Mouse (Mus musculus): ENCODE results near the gene Cacng5. TPM values are rescaled to one million over a fixed set of nuclear protein-coding genes. Genes with fewer than 3 reads are reported as not detected.

Gene Cacng5
- polyA plus RNA-seq, 1 experiment from 2014 or later, result 2.9 TPM

- ATAC-seq (no peak), DNase-seq (ENCODE audit: low spot score) (peak; percentile 76)
- no peak overlapping the region for H3K9ac ChIP-seq (ENCODE audit: low read length)
- no peak overlapping the region for H3K4me3 ChIP-seq (ENCODE audit: low read depth, low read length)
- WGBS, result 14% methylated on average over 7 of the region's 7 CpGs
- H3K27ac ChIP-seq (ENCODE audit: low read depth, low read length), result no peak overlapping the region
- no peaks in the 10 kb centered on the region for H3K27me3 ChIP-seq (replicated peaks; ENCODE audit: control insufficient read depth, insufficient read depth, low read length)
- peaks cover 8% of the 10 kb centered on the region; the same call in 1 of the 2 replicates for H3K4me1 ChIP-seq (ENCODE audit: control insufficient read depth, insufficient read depth, low read length)
- H3K9me3 ChIP-seq (replicated peaks; ENCODE audit: control insufficient read depth, low read length), result no peaks in the 10 kb centered on the region
- no peaks in the 10 kb centered on the region for H3K36me3 ChIP-seq (ENCODE audit: control insufficient read depth, insufficient read depth, low read length)
- no peak overlapping the region for H3K4me2 ChIP-seq (ENCODE audit: low read length)
These were observed 49.7 kb downstream of the Cacng5 start for GRCm38 (mm10) chr11:107865128-107865527.

- Histone ChIP-seq H3K36me3 (ENCODE audit: control insufficient read depth, insufficient read depth, low read length) (no peaks in the 10 kb centered on the region), H3K27ac (ENCODE audit: low read depth, low read length) (no peak overlapping the region), H3K9ac (ENCODE audit: low read length) (no peak overlapping the region), H3K27me3 (replicated peaks; ENCODE audit: control insufficient read depth, insufficient read depth, low read length) (no peaks in the 10 kb centered on the region), H3K4me3 (ENCODE audit: low read depth, low read length) (no peak overlapping the region), H3K9me3 (replicated peaks; ENCODE audit: control insufficient read depth, low read length) (no peaks in the 10 kb centered on the region), H3K4me1 (ENCODE audit: control insufficient read depth, insufficient read depth, low read length) (peaks cover 8% of the 10 kb centered on the region; the same call in 1 of the 2 replicates), H3K4me2 (ENCODE audit: low read length) (no peak overlapping the region)
- WGBS, result 2% methylated on average over 4 of the region's 4 CpGs
- peak; percentile 92 for DNase-seq (ENCODE audit: low spot score)
- ATAC-seq, result peak; percentile 28; the same call in 1 of the 2 replicates
These were observed 50.8 kb downstream of the Cacng5 start for GRCm38 (mm10) chr11:107864024-107864423.

- no peak overlapping the region for H3K27ac ChIP-seq (ENCODE audit: low read depth, low read length)
- H3K27me3 ChIP-seq (replicated peaks; ENCODE audit: control insufficient read depth, insufficient read depth, low read length), result no peaks in the 10 kb centered on the region
- H3K4me1 ChIP-seq (ENCODE audit: control insufficient read depth, insufficient read depth, low read length), result no peaks in the 10 kb centered on the region
- H3K36me3 ChIP-seq (ENCODE audit: control insufficient read depth, insufficient read depth, low read length), result no peaks in the 10 kb centered on the region
- H3K4me3 ChIP-seq (ENCODE audit: low read depth, low read length), result no peak overlapping the region
- no peak overlapping the region for H3K4me2 ChIP-seq (ENCODE audit: low read length)
- DNase-seq (ENCODE audit: low spot score) (no peak), ATAC-seq (no peak)
- H3K9me3 ChIP-seq (replicated peaks; ENCODE audit: control insufficient read depth, low read length), result no peaks in the 10 kb centered on the region
- H3K9ac ChIP-seq (ENCODE audit: low read length), result no peak overlapping the region
- 69% methylated on average over 5 of the region's 5 CpGs for WGBS
These were observed 53.1 kb downstream of the Cacng5 start for GRCm38 (mm10) chr11:107861738-107862137.

- Histone ChIP-seq H3K4me3 (ENCODE audit: low read depth, low read length) (no peak overlapping the region), H3K4me1 (ENCODE audit: control insufficient read depth, insufficient read depth, low read length) (no peaks in the 10 kb centered on the region), H3K27ac (ENCODE audit: low read depth, low read length) (no peak overlapping the region), H3K9me3 (replicated peaks; ENCODE audit: control insufficient read depth, low read length) (no peaks in the 10 kb centered on the region), H3K36me3 (ENCODE audit: control insufficient read depth, insufficient read depth, low read length) (no peaks in the 10 kb centered on the region), H3K9ac (ENCODE audit: low read length) (no peak overlapping the region), H3K4me2 (ENCODE audit: low read length) (no peak overlapping the region), H3K27me3 (replicated peaks; ENCODE audit: control insufficient read depth, insufficient read depth, low read length) (no peaks in the 10 kb centered on the region)
- DNase-seq (ENCODE audit: low spot score), result no peak
- no peak for ATAC-seq
- WGBS, result 88% methylated on average over 4 of the region's 4 CpGs
These were observed 55.0 kb downstream of the Cacng5 start for GRCm38 (mm10) chr11:107859871-107860270.

- DNase-seq (ENCODE audit: low spot score), result peak; percentile 92
- no peaks in the 10 kb centered on the region for H3K4me1 ChIP-seq (ENCODE audit: control insufficient read depth, insufficient read depth, low read length)
- no peaks in the 10 kb centered on the region for H3K9me3 ChIP-seq (replicated peaks; ENCODE audit: control insufficient read depth, low read length)
- H3K4me2 ChIP-seq (ENCODE audit: low read length), result no peak overlapping the region
- H3K36me3 ChIP-seq (ENCODE audit: control insufficient read depth, insufficient read depth, low read length), result no peaks in the 10 kb centered on the region
- WGBS, result 19% methylated on average over 7 of the region's 7 CpGs
- ATAC-seq, result peak; percentile 32; the same call in 1 of the 2 replicates
- no peak overlapping the region for H3K4me3 ChIP-seq (ENCODE audit: low read depth, low read length)
- H3K27ac ChIP-seq (ENCODE audit: low read depth, low read length), result no peak overlapping the region
- no peak overlapping the region for H3K9ac ChIP-seq (ENCODE audit: low read length)
- H3K27me3 ChIP-seq (replicated peaks; ENCODE audit: control insufficient read depth, insufficient read depth, low read length), result no peaks in the 10 kb centered on the region
These were observed 55.6 kb downstream of the Cacng5 start for GRCm38 (mm10) chr11:107859288-107859687.

GRCm38 (mm10) chr11:107853088-107853487 lies 61.8 kb downstream of the Cacng5 start:
- Histone ChIP-seq H3K36me3 (ENCODE audit: control insufficient read depth, insufficient read depth, low read length) (no peaks in the 10 kb centered on the region), H3K4me1 (ENCODE audit: control insufficient read depth, insufficient read depth, low read length) (no peaks in the 10 kb centered on the region), H3K4me2 (ENCODE audit: low read length) (no peak overlapping the region), H3K27ac (ENCODE audit: low read depth, low read length) (no peak overlapping the region), H3K27me3 (replicated peaks; ENCODE audit: control insufficient read depth, insufficient read depth, low read length) (no peaks in the 10 kb centered on the region), H3K9ac (ENCODE audit: low read length) (no peak overlapping the region), H3K4me3 (ENCODE audit: low read depth, low read length) (no peak overlapping the region), H3K9me3 (replicated peaks; ENCODE audit: control insufficient read depth, low read length) (no peaks in the 10 kb centered on the region)
- 28% methylated on average over 1 of the region's 1 CpGs for WGBS
- ATAC-seq (no peak), DNase-seq (ENCODE audit: low spot score) (peak; percentile 79)

- Histone ChIP-seq H3K4me2 (ENCODE audit: low read length) (no peak overlapping the region), H3K27me3 (replicated peaks; ENCODE audit: control insufficient read depth, insufficient read depth, low read length) (no peaks in the 10 kb centered on the region), H3K36me3 (ENCODE audit: control insufficient read depth, insufficient read depth, low read length) (no peaks in the 10 kb centered on the region), H3K4me1 (ENCODE audit: control insufficient read depth, insufficient read depth, low read length) (no peaks in the 10 kb centered on the region), H3K9ac (ENCODE audit: low read length) (no peak overlapping the region), H3K4me3 (ENCODE audit: low read depth, low read length) (no peak overlapping the region), H3K9me3 (replicated peaks; ENCODE audit: control insufficient read depth, low read length) (no peaks in the 10 kb centered on the region), H3K27ac (ENCODE audit: low read depth, low read length) (no peak overlapping the region)
- peak; percentile 54; the same call in 1 of the 2 replicates for ATAC-seq
- WGBS, result 33% methylated on average over 10 of the region's 10 CpGs
- peak; percentile 66 for DNase-seq (ENCODE audit: low spot score)
These were observed 65.2 kb downstream of the Cacng5 start for GRCm38 (mm10) chr11:107849621-107850020.

GRCm38 (mm10) chr11:107844175-107844574 lies 70.7 kb downstream of the Cacng5 start:
- Histone ChIP-seq H3K4me1 (ENCODE audit: control insufficient read depth, insufficient read depth, low read length) (no peaks in the 10 kb centered on the region), H3K9me3 (replicated peaks; ENCODE audit: control insufficient read depth, low read length) (no peaks in the 10 kb centered on the region), H3K9ac (ENCODE audit: low read length) (no peak overlapping the region), H3K4me3 (ENCODE audit: low read depth, low read length) (no peak overlapping the region), H3K4me2 (ENCODE audit: low read length) (no peak overlapping the region), H3K27ac (ENCODE audit: low read depth, low read length) (no peak overlapping the region), H3K36me3 (ENCODE audit: control insufficient read depth, insufficient read depth, low read length) (no peaks in the 10 kb centered on the region), H3K27me3 (replicated peaks; ENCODE audit: control insufficient read depth, insufficient read depth, low read length) (no peaks in the 10 kb centered on the region)
- WGBS, result 93% methylated on average over 1 of the region's 1 CpGs
- ATAC-seq, result no peak
- no peak for DNase-seq (ENCODE audit: low spot score)

- Histone ChIP-seq H3K4me2 (ENCODE audit: low read length) (no peak overlapping the region), H3K27me3 (replicated peaks; ENCODE audit: control insufficient read depth, insufficient read depth, low read length) (no peaks in the 10 kb centered on the region), H3K4me1 (ENCODE audit: control insufficient read depth, insufficient read depth, low read length) (no peaks in the 10 kb centered on the region), H3K9ac (ENCODE audit: low read length) (no peak overlapping the region), H3K27ac (ENCODE audit: low read depth, low read length) (0 out of 2 replicates have a peak overlapping the region, but pooled peaks have one; percentile 27), H3K36me3 (ENCODE audit: control insufficient read depth, insufficient read depth, low read length) (no peaks in the 10 kb centered on the region), H3K9me3 (replicated peaks; ENCODE audit: control insufficient read depth, low read length) (no peaks in the 10 kb centered on the region), H3K4me3 (ENCODE audit: low read depth, low read length) (no peak overlapping the region)
- WGBS, result 68% methylated on average over 7 of the region's 7 CpGs
- ATAC-seq (no peak), DNase-seq (ENCODE audit: low spot score) (no peak)
These were observed 81.4 kb downstream of the Cacng5 start for GRCm38 (mm10) chr11:107833351-107834040.

All from forebrain, embryonic 14.5 days (tissue).